9 mouse cellular contexts compared by ENCODE assay signal in the genomic region with DNA sequence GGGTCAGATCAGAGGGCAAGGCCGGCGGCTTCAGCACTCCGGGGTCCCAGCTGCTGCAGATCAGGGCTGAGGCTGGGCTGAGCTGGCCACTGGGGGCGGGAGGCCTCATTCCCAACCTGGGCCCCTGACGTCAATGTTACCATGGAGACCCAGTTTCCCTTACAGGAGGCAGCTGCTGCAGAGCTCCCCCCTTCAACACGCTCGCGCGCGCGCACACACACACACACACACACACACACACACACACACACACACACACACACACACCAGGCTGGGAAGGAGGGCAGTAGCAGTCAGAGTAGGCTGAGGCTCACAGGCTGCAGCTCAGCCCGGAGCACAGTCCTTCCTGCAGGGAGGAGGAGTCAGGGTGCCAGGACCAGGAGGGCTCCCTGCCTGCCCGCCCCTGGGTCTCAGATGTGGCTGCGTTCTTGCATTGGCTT. TPM values are rescaled to one million over a fixed set of nuclear protein-coding genes. Genes with fewer than 3 reads are reported as not detected.
DNase-seq lines count a peak whose midpoint lies in the region; ATAC-seq and TF ChIP-seq lines count a peak whose summit lies in the region.
"Had no signal": no experiment of that assay in that cellular context is flagged by ENCODE, and none has a peak within 500 bp of the region (broad histone marks: within the 10 kb centered on the region; RNA-seq: fewer than 3 reads in every experiment).

No protein-coding gene starts in this region.

- peak overlapping the region; percentile 17 for H3K4me3 ChIP-seq in forebrain, embryonic 11.5 days (ENCODE audit: low read depth, low read length)
- no peak overlapping the region for H3K4me3 ChIP-seq in heart, postnatal 0 days (ENCODE audit: low read depth, low read length)
- H3K4me3 ChIP-seq in limb, embryonic 15.5 days: peak overlapping the region; percentile 26
- H3K4me3 ChIP-seq in myocyte: no peak overlapping the region

- WGBS in forebrain, embryonic 11.5 days: 2% methylated on average over 14 of the region's 14 CpGs
- WGBS in heart, postnatal 0 days: under 1% methylated on average over 8 of the region's 14 CpGs
- 0% methylated on average over 12 of the region's 14 CpGs for WGBS in limb, embryonic 15.5 days

- H3K27me3 ChIP-seq in forebrain, embryonic 11.5 days (ENCODE audit: control insufficient read depth, insufficient read depth, low read length): no peaks in the 10 kb centered on the region
- no peaks in the 10 kb centered on the region for H3K27me3 ChIP-seq in heart, postnatal 0 days (ENCODE audit: control insufficient read depth, insufficient read depth, low read length)
- no peaks in the 10 kb centered on the region for H3K27me3 ChIP-seq in limb, embryonic 15.5 days
- no peaks in the 10 kb centered on the region for H3K27me3 ChIP-seq in myocyte (ENCODE audit: control insufficient read depth, insufficient read depth, insufficient read length)

- peak; percentile 67 to 68 for DNase-seq in B cell, adult 2 months
- DNase-seq in brain, adult 2 months (ENCODE audit: low read depth, low spot score): peak; percentile 96
- peak; percentile 93 for DNase-seq in forebrain, embryonic 11.5 days (ENCODE audit: low spot score)
- DNase-seq in heart, postnatal 0 days (ENCODE audit: low spot score): peak; percentile 74
- peak; percentile 95 for DNase-seq in kidney, postnatal 10 days
- peak; percentile 90 for DNase-seq in telencephalon, adult 2 months (ENCODE audit: low read depth, low spot score)

- no peaks in the 10 kb centered on the region for H3K36me3 ChIP-seq in forebrain, embryonic 11.5 days (ENCODE audit: control insufficient read depth, insufficient read depth, low read length)
- no peaks in the 10 kb centered on the region for H3K36me3 ChIP-seq in heart, postnatal 0 days (replicated peaks; ENCODE audit: control insufficient read depth, insufficient read depth, low read length)
- H3K36me3 ChIP-seq in limb, embryonic 15.5 days: no peaks in the 10 kb centered on the region
- no peaks in the 10 kb centered on the region for H3K36me3 ChIP-seq in myocyte (ENCODE audit: control insufficient read depth, insufficient read depth)
- H3K36me3 ChIP-seq: G1E had no signal

- TF ChIP-seq CTCF in heart, postnatal 0 days (IDR thresholded peaks at IDR 0.05; ENCODE audit: low read depth): peak; percentile 18; the same call in 1 of the 2 replicates

- H3K4me2 ChIP-seq in forebrain, embryonic 11.5 days (ENCODE audit: low read depth, low read length, severe bottlenecking): peak overlapping the region; percentile 52
- H3K4me2 ChIP-seq in heart, postnatal 0 days (ENCODE audit: low read depth, low read length): peak overlapping the region; percentile 14
- peak overlapping the region; percentile 50 for H3K4me2 ChIP-seq in limb, embryonic 15.5 days
- no peak overlapping the region for H3K4me2 ChIP-seq in myocyte (ENCODE audit: low read depth)

- peak overlapping the region; percentile 45 for H3K9ac ChIP-seq in forebrain, embryonic 11.5 days (ENCODE audit: low read length)
- no peak overlapping the region for H3K9ac ChIP-seq in heart, postnatal 0 days (replicated peaks; ENCODE audit: low read depth, low read length)
- H3K9ac ChIP-seq in limb, embryonic 15.5 days: 0 out of 2 replicates have a peak overlapping the region, but pooled peaks have one; percentile 7

- no peaks in the 10 kb centered on the region for H3K79me2 ChIP-seq in myocyte (ENCODE audit: control insufficient read depth, insufficient read depth)

- peak overlapping the region; percentile 55; the same call in 1 of the 2 replicates for H3K27ac ChIP-seq in forebrain, embryonic 11.5 days (ENCODE audit: low read depth, low read length)
- no peak overlapping the region for H3K27ac ChIP-seq in heart, postnatal 0 days (ENCODE audit: low read depth)
- 0 out of 2 replicates have a peak overlapping the region, but pooled peaks have one; percentile 43 for H3K27ac ChIP-seq in limb, embryonic 15.5 days

- TF ChIP-seq EP300 in heart, postnatal 0 days (IDR thresholded peaks at IDR 0.05; ENCODE audit: low read depth): no peak

- no peaks in the 10 kb centered on the region for H3K9me3 ChIP-seq in forebrain, embryonic 11.5 days (ENCODE audit: control insufficient read depth, low read length)
- no peaks in the 10 kb centered on the region for H3K9me3 ChIP-seq in heart, postnatal 0 days (replicated peaks; ENCODE audit: control insufficient read depth, low read length)
- no peaks in the 10 kb centered on the region for H3K9me3 ChIP-seq in limb, embryonic 15.5 days
- H3K9me3 ChIP-seq: G1E had no signal

- no peak for TF ChIP-seq POLR2A in myocyte (IDR thresholded peaks at IDR 0.05; ENCODE audit: insufficient read length, low read depth)

- ATAC-seq in forebrain, embryonic 11.5 days (replicated peaks; ENCODE audit: low FRiP score): peak; percentile 92
- peak; percentile 75 for ATAC-seq in heart, postnatal 0 days (ENCODE audit: insufficient read depth, low read depth)
- ATAC-seq in limb, embryonic 15.5 days (ENCODE audit: insufficient number of reproducible peaks, low FRiP score, low TSS enrichment, low read depth): peak; percentile 76

- H3ac ChIP-seq in myocyte (ENCODE audit: control insufficient read depth, insufficient read length): no peak overlapping the region

- peaks cover 2% of the 10 kb centered on the region; the same call in 1 of the 2 replicates for H3K4me1 ChIP-seq in forebrain, embryonic 11.5 days (replicated peaks; ENCODE audit: control insufficient read depth, insufficient read depth, low read length)
- H3K4me1 ChIP-seq in heart, postnatal 0 days (ENCODE audit: control insufficient read depth, insufficient read depth): no peaks in the 10 kb centered on the region
- H3K4me1 ChIP-seq in limb, embryonic 15.5 days: peaks cover 15% of the 10 kb centered on the region

TF ChIP-seq in myocyte, 11 proteins besides CTCF, POLR2A, EP300 and RAD21:
- no peak for TF ChIP-seq REST (IDR thresholded peaks at IDR 0.05; ENCODE audit: insufficient read depth, insufficient read length)
- TF ChIP-seq MYOG (IDR thresholded peaks at IDR 0.05; ENCODE audit: control insufficient read depth in 1 of 3, insufficient read depth in 1 of 3, insufficient read length in 2 of 3, low read depth in 2 of 3): peak in 2 of 3 experiments; percentile 27 to 40
- TF ChIP-seq MYOD1 (IDR thresholded peaks at IDR 0.05; ENCODE audit: control insufficient read depth in 1 of 3, insufficient read length in 2 of 3, low read depth in 2 of 3): peak in 2 of 3 experiments; percentile 23 to 31
- TF ChIP-seq CEBPB (IDR thresholded peaks at IDR 0.05; ENCODE audit: insufficient read depth, poor library complexity, severe bottlenecking): no peak
- TF ChIP-seq E2F4 (IDR thresholded peaks at IDR 0.05; ENCODE audit: insufficient read depth): no peak
- no peak for TF ChIP-seq POLR2AphosphoS2 (IDR thresholded peaks at IDR 0.05; ENCODE audit: insufficient read length, low read depth)
- no peak for TF ChIP-seq TCF3 (IDR thresholded peaks at IDR 0.05; ENCODE audit: insufficient read length, low read depth)
- TF ChIP-seq MAX (IDR thresholded peaks at IDR 0.05; ENCODE audit: low read depth): no peak
- TF ChIP-seq USF1 (IDR thresholded peaks at IDR 0.05; ENCODE audit: low read depth): no peak

RNA-seq across cellular contexts. Expression of a gene that starts 27.7 kb away (rescaled TPM):
- 2.0 and 2.7 TPM in 2 replicates for polyA plus RNA-seq in forebrain, embryonic 11.5 days (2014; fragmentation: Nextera tagmentation; extraction: Ambion mirVana)
- 8.8 and 9.2 TPM in 2 replicates for total RNA-seq in heart, postnatal 0 days (2014; rRNA removed; ENCODE audit: low replicate concordance)
- 4.9 and 5.0 TPM in 2 replicates for polyA plus RNA-seq in heart, postnatal 0 days (2015; fragmentation: Nextera tagmentation; extraction: Ambion mirVana)
- 3.8 and 4.6 TPM in 2 replicates for polyA plus RNA-seq in limb, embryonic 15.5 days (2015; fragmentation: Nextera tagmentation; extraction: Ambion mirVana)
- polyA plus RNA-seq in myocyte (2012; fragmentation: generic; extraction: Trizol): 0.29 TPM
- total RNA-seq: G1E had no signal
- polyA plus RNA-seq: G1E had no signal

Comparison
In these comparisons a context has a peak if more than half of its experiments do, and no peak if none do; other contexts are left out.
1. H3K4me3 ChIP-seq: peak in forebrain, embryonic 11.5 days (single experiment) and limb, embryonic 15.5 days (single experiment); none in heart, postnatal 0 days (single experiment) and myocyte (single experiment).
2. Peak in every context shown above with its lines, with median percentiles within 50 percentile points of each other: DNase-seq and ATAC-seq.